ENCODE assay signal across 8 mouse cellular contexts in the genomic region with DNA sequence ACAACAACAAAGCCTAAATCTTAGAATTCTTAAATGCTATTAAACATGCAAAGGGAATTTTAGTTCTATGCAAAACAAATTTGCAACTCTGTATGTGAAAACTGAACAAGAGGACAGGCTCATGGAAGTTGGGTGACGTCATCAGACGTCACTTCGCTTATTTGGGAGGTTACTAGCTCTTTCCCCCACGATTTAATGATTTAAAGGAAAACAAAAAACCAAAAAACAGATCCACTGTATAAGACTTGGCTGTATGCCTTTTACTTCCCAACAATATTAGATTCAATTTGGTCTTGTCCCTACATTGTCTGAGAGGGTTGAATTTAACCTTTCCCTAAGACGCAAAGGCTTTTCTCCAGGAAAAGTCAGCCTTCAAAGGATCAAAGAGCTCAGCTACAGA. TPM values are rescaled to one million over a fixed set of nuclear protein-coding genes. Genes with fewer than 3 reads are reported as not detected.
A peak's percentile ranks its signal among the peaks of the same experiment; 100 is the strongest.
DNase-seq lines count a peak whose midpoint lies in the region; ATAC-seq lines count a peak whose summit lies in the region.

A gene (plus strand): TSS at position 130 of the 400 bp plus-strand sequence.

- no peak for ATAC-seq in kidney, embryonic 16.5 days (ENCODE audit: low FRiP score, low TSS enrichment)
- ATAC-seq in activated CD4-positive, CD25-positive, alpha-beta regulatory T cell, adult 4 months: no peak
- ATAC-seq in midbrain, embryonic 15.5 days (replicated peaks): peak; percentile 1; the same call in 1 of the 2 replicates

- H3K4me2 ChIP-seq in kidney, embryonic 16.5 days (replicated peaks; ENCODE audit: low read depth, low read length): peak within 1 kb of the TSS; percentile 63
- H3K4me2 ChIP-seq in midbrain, embryonic 15.5 days: peak within 1 kb of the TSS; percentile 79

- H3K9me3 ChIP-seq in kidney, embryonic 16.5 days (ENCODE audit: low read length): no peaks in the 10 kb centered on the region
- H3K9me3 ChIP-seq in midbrain, embryonic 15.5 days: no peaks in the 10 kb centered on the region

- H3K9ac ChIP-seq in kidney, embryonic 16.5 days (replicated peaks; ENCODE audit: low read length): peak within 1 kb of the TSS; percentile 83
- H3K9ac ChIP-seq in midbrain, embryonic 15.5 days: peak within 1 kb of the TSS; percentile 75

- H3K27ac ChIP-seq in kidney, embryonic 16.5 days (ENCODE audit: low read length): peak within 1 kb of the TSS; percentile 86
- peak within 1 kb of the TSS; percentile 98 for H3K27ac ChIP-seq in midbrain, embryonic 15.5 days

- DNase-seq in kidney, adult 8-10 months: no peak
- DNase-seq in fibroblast of lung, adult 2 months (ENCODE audit: low read depth): peak; percentile 28
- DNase-seq in heart, postnatal 4 days: no peak
- peak in 1 of 2 experiments; percentile 34 for DNase-seq in left cerebral cortex, postnatal 10 days (ENCODE audit: extremely low spot score in 1 of 2, low spot score in 2 of 2)
- DNase-seq in ovary, postnatal 10 days (ENCODE audit: low spot score): no peak

- H3K27me3 ChIP-seq in kidney, embryonic 16.5 days (ENCODE audit: insufficient read depth, low read length): no peaks in the 10 kb centered on the region
- no peaks in the 10 kb centered on the region for H3K27me3 ChIP-seq in midbrain, embryonic 15.5 days (replicated peaks)

- intact Hi-C loops in left cerebral cortex, postnatal 10 days (cut with DNase I): no loop called here

- H3K4me1 ChIP-seq in kidney, embryonic 16.5 days (ENCODE audit: insufficient read depth, low read length): peaks cover 10% of the 10 kb centered on the region
- H3K4me1 ChIP-seq in midbrain, embryonic 15.5 days: peaks cover 8% of the 10 kb centered on the region

- peak within 1 kb of the TSS; percentile 71 for H3K4me3 ChIP-seq in kidney, embryonic 16.5 days (ENCODE audit: low read length)
- peak within 1 kb of the TSS; percentile 87 for H3K4me3 ChIP-seq in midbrain, embryonic 15.5 days

- peaks cover 10% of the 10 kb centered on the region; the same call in 1 of the 2 replicates for H3K36me3 ChIP-seq in kidney, embryonic 16.5 days (ENCODE audit: insufficient read depth, low read length)
- H3K36me3 ChIP-seq in midbrain, embryonic 15.5 days (replicated peaks): no peaks in the 10 kb centered on the region

- 6% methylated on average over 5 of the region's 5 CpGs for WGBS in kidney, embryonic 16.5 days
- 3% methylated on average over 5 of the region's 5 CpGs for WGBS in midbrain, embryonic 15.5 days

RNA-seq across cellular contexts. Expression of the gene that starts here (rescaled TPM):
- 27.4 and 28.6 TPM in 2 replicates for polyA plus RNA-seq in kidney, embryonic 16.5 days (2015; fragmentation: Nextera tagmentation; extraction: Ambion mirVana)
- 10 to 100 TPM; 30.6 to 41.6 TPM for polyA plus RNA-seq in activated CD4-positive, CD25-positive, alpha-beta regulatory T cell, adult 4 months (2017; shearing (Covaris generic))
- 10 to 100 TPM; 17.5 to 20.0 TPM for total RNA-seq in heart, postnatal 4 days (2021)
- 10 to 100 TPM; 40.7 to 43.4 TPM for total RNA-seq in left cerebral cortex, postnatal 10 days (2021)
- polyA plus RNA-seq in midbrain, embryonic 15.5 days (2015; fragmentation: Nextera tagmentation; extraction: Ambion mirVana): 30.4 and 33.2 TPM in 2 replicates
